In genomic region chr16:4502568-4502967, GRCm38 (mm10) we compare ENCODE assay signal across 25 mouse cellular contexts.
"Had no signal": no experiment of that assay in that cellular context is flagged by ENCODE, and none has a peak within 500 bp of the region (broad histone marks: within the 10 kb centered on the region; RNA-seq: fewer than 3 reads in every experiment).

No protein-coding gene starts in this region.

- DNase-seq: gastrocnemius, postnatal 10 days; gastrocnemius, postnatal 25 days; heart, adult 11 months; heart, postnatal 10 days; kidney, adult 11 months; kidney, adult 2 months; kidney, adult 9 months; kidney, postnatal 14 days; kidney, postnatal 36 days; liver; liver, embryonic 13.5 days; liver, postnatal 0 days had no signal

- ATAC-seq: hindbrain, postnatal 0 days; intestine, embryonic 16.5 days; liver, postnatal 0 days had no signal

- H3K4me2 ChIP-seq: heart, embryonic 12.5 days; hindbrain, embryonic 13.5 days; hindbrain, embryonic 15.5 days; kidney, embryonic 15.5 days; limb, embryonic 12.5 days; liver, embryonic 11.5 days; liver, embryonic 13.5 days; liver, embryonic 15.5 days had no signal

- H3K27ac ChIP-seq: hindbrain, embryonic 13.5 days; hindbrain, embryonic 15.5 days; hindbrain, postnatal 0 days; kidney, embryonic 15.5 days; kidney, postnatal 0 days; layer of hippocampus, adult 2 months; left cerebral cortex, adult 2 months; limb, embryonic 10.5 days; limb, embryonic 12.5 days; liver, embryonic 13.5 days; liver, embryonic 15.5 days had no signal

- H3K27me3 ChIP-seq: heart, embryonic 12.5 days; hindbrain, embryonic 13.5 days; hindbrain, embryonic 15.5 days; kidney, embryonic 15.5 days; limb, embryonic 12.5 days; liver, embryonic 13.5 days; liver, embryonic 15.5 days had no signal

- H3K36me3 ChIP-seq: hindbrain, embryonic 13.5 days; hindbrain, embryonic 15.5 days; kidney, embryonic 15.5 days; limb, embryonic 10.5 days; limb, embryonic 12.5 days; liver, embryonic 13.5 days; liver, embryonic 15.5 days had no signal

- H3K9ac ChIP-seq: heart, embryonic 12.5 days; hindbrain, embryonic 13.5 days; hindbrain, embryonic 15.5 days; kidney, embryonic 15.5 days; limb, embryonic 12.5 days; liver, embryonic 13.5 days; liver, embryonic 15.5 days; liver, postnatal 0 days had no signal

- H3K4me1 ChIP-seq: hindbrain, embryonic 13.5 days; hindbrain, embryonic 15.5 days; liver, embryonic 15.5 days had no signal

- H3K4me3 ChIP-seq: heart, embryonic 12.5 days; hindbrain, embryonic 13.5 days; hindbrain, embryonic 15.5 days; kidney, embryonic 15.5 days; layer of hippocampus, adult 2 months; left cerebral cortex, adult 2 months; limb, embryonic 10.5 days; limb, embryonic 12.5 days; liver, embryonic 13.5 days; liver, embryonic 15.5 days had no signal

- H3K9me3 ChIP-seq: heart, embryonic 12.5 days; hindbrain, embryonic 13.5 days; hindbrain, embryonic 15.5 days; kidney, embryonic 15.5 days; limb, embryonic 10.5 days; limb, embryonic 12.5 days; liver, embryonic 13.5 days; liver, embryonic 15.5 days had no signal
